Mouse (Mus musculus): ENCODE results near the gene 1700029H14Rik. TPM values are rescaled to one million over a fixed set of nuclear protein-coding genes. Genes with fewer than 3 reads are reported as not detected.

The 1700029H14Rik gene
- polyA plus RNA-seq (2015; fragmentation: Nextera tagmentation; extraction: Ambion mirVana) = not detected in 2 replicates

GRCm38 (mm10) chr8:13562118-13562517 lies at the start of gene 1700029H14Rik:
1700029H14Rik (minus strand) TSS chr8:13562461.
- no peak within 1 kb of the TSS for H3K9ac ChIP-seq
- H3K9me3 ChIP-seq = no peaks in the 10 kb centered on the region
- peak; percentile 33; the same call in 1 of the 2 replicates for ATAC-seq (ENCODE audit: borderline replicate concordance, extremely low read depth, low FRiP score, low TSS enrichment)
- 20% methylated on average over 13 of the region's 13 CpGs for WGBS
- no peaks in the 10 kb centered on the region for H3K27me3 ChIP-seq
- no peak within 1 kb of the TSS for H3K4me3 ChIP-seq
- no peak within 1 kb of the TSS for H3K27ac ChIP-seq
- 0 out of 2 replicates have a peak, but pooled peaks cover 3% of the 10 kb centered on the region for H3K4me1 ChIP-seq
- H3K4me2 ChIP-seq = no peak within 1 kb of the TSS
- H3K36me3 ChIP-seq = peaks cover 4% of the 10 kb centered on the region; the same call in 1 of the 2 replicates

- no peak overlapping the region for H3K9ac ChIP-seq
- no peaks in the 10 kb centered on the region for H3K27me3 ChIP-seq
- 0 out of 2 replicates have a peak, but pooled peaks cover 3% of the 10 kb centered on the region for H3K4me1 ChIP-seq
- no peak overlapping the region for H3K4me3 ChIP-seq
- peaks cover 23% of the 10 kb centered on the region for H3K36me3 ChIP-seq
- ATAC-seq (ENCODE audit: borderline replicate concordance, extremely low read depth, low FRiP score, low TSS enrichment) = no peak
- H3K4me2 ChIP-seq = no peak overlapping the region
- H3K27ac ChIP-seq = no peak overlapping the region
- H3K9me3 ChIP-seq = no peaks in the 10 kb centered on the region
- 72% methylated on average over 12 of the region's 12 CpGs for WGBS
These were observed 49.4 kb upstream of the 1700029H14Rik start for GRCm38 (mm10) chr8:13611702-13612101.

GRCm38 (mm10) chr8:13609971-13610370 lies 47.7 kb upstream of the 1700029H14Rik start:
- no peak for ATAC-seq (ENCODE audit: borderline replicate concordance, extremely low read depth, low FRiP score, low TSS enrichment)
- Histone ChIP-seq H3K36me3 (peaks cover 25% of the 10 kb centered on the region), H3K4me2 (no peak overlapping the region), H3K9ac (no peak overlapping the region), H3K4me1 (no peaks in the 10 kb centered on the region), H3K4me3 (no peak overlapping the region), H3K27ac (no peak overlapping the region), H3K27me3 (no peaks in the 10 kb centered on the region), H3K9me3 (no peaks in the 10 kb centered on the region)
- WGBS = 73% methylated on average over 5 of the region's 5 CpGs

GRCm38 (mm10) chr8:13608946-13609345 lies 46.7 kb upstream of the 1700029H14Rik start:
- Histone ChIP-seq H3K4me2 (no peak overlapping the region), H3K9ac (no peak overlapping the region), H3K36me3 (peaks cover 20% of the 10 kb centered on the region), H3K27ac (no peak overlapping the region), H3K4me1 (no peaks in the 10 kb centered on the region), H3K9me3 (no peaks in the 10 kb centered on the region), H3K4me3 (no peak overlapping the region), H3K27me3 (no peaks in the 10 kb centered on the region)
- 80% methylated on average over 6 of the region's 6 CpGs for WGBS
- no peak for ATAC-seq (ENCODE audit: borderline replicate concordance, extremely low read depth, low FRiP score, low TSS enrichment)

GRCm38 (mm10) chr8:13605920-13606480 lies 43.7 kb upstream of the 1700029H14Rik start:
- Histone ChIP-seq H3K4me3 (no peak overlapping the region), H3K36me3 (peaks cover 3% of the 10 kb centered on the region; the same call in 1 of the 2 replicates), H3K4me2 (no peak overlapping the region), H3K4me1 (no peaks in the 10 kb centered on the region), H3K9ac (no peak overlapping the region), H3K9me3 (no peaks in the 10 kb centered on the region), H3K27ac (no peak overlapping the region), H3K27me3 (no peaks in the 10 kb centered on the region)
- WGBS = 65% methylated on average over 7 of the region's 7 CpGs
- ATAC-seq (ENCODE audit: borderline replicate concordance, extremely low read depth, low FRiP score, low TSS enrichment) = no peak

- Histone ChIP-seq H3K27me3 (no peaks in the 10 kb centered on the region), H3K4me1 (no peaks in the 10 kb centered on the region), H3K4me3 (no peak overlapping the region), H3K4me2 (no peak overlapping the region), H3K9ac (no peak overlapping the region), H3K27ac (no peak overlapping the region), H3K9me3 (no peaks in the 10 kb centered on the region), H3K36me3 (peaks cover 9% of the 10 kb centered on the region; the same call in 1 of the 2 replicates)
- 65% methylated on average over 8 of the region's 8 CpGs for WGBS
- ATAC-seq (ENCODE audit: borderline replicate concordance, extremely low read depth, low FRiP score, low TSS enrichment) = no peak
These were observed 40.4 kb upstream of the 1700029H14Rik start for GRCm38 (mm10) chr8:13602621-13603020.

GRCm38 (mm10) chr8:13601166-13601565 lies 38.9 kb upstream of the 1700029H14Rik start:
- no peaks in the 10 kb centered on the region for H3K27me3 ChIP-seq
- peaks cover 15% of the 10 kb centered on the region; the same call in 1 of the 2 replicates for H3K36me3 ChIP-seq
- 58% methylated on average over 11 of the region's 11 CpGs for WGBS
- no peak overlapping the region for H3K4me3 ChIP-seq
- no peaks in the 10 kb centered on the region for H3K9me3 ChIP-seq
- H3K27ac ChIP-seq = 0 out of 2 replicates have a peak overlapping the region, but pooled peaks have one; percentile 14
- H3K9ac ChIP-seq = no peak overlapping the region
- no peaks in the 10 kb centered on the region for H3K4me1 ChIP-seq
- no peak for ATAC-seq (ENCODE audit: borderline replicate concordance, extremely low read depth, low FRiP score, low TSS enrichment)
- no peak overlapping the region for H3K4me2 ChIP-seq

GRCm38 (mm10) chr8:13600716-13601115 lies 38.5 kb upstream of the 1700029H14Rik start:
- Histone ChIP-seq H3K27me3 (no peaks in the 10 kb centered on the region), H3K4me2 (0 out of 2 replicates have a peak overlapping the region, but pooled peaks have one; percentile 5), H3K4me3 (no peak overlapping the region), H3K9me3 (no peaks in the 10 kb centered on the region), H3K27ac (0 out of 2 replicates have a peak overlapping the region, but pooled peaks have one; percentile 14), H3K9ac (no peak overlapping the region), H3K4me1 (no peaks in the 10 kb centered on the region), H3K36me3 (peaks cover 16% of the 10 kb centered on the region; the same call in 1 of the 2 replicates)
- 78% methylated on average over 10 of the region's 10 CpGs for WGBS
- ATAC-seq (ENCODE audit: borderline replicate concordance, extremely low read depth, low FRiP score, low TSS enrichment) = no peak

- H3K27me3 ChIP-seq = no peaks in the 10 kb centered on the region
- peak overlapping the region; percentile 14; the same call in 1 of the 2 replicates for H3K27ac ChIP-seq
- WGBS = 48% methylated on average over 7 of the region's 7 CpGs
- no peak overlapping the region for H3K4me3 ChIP-seq
- no peak overlapping the region for H3K9ac ChIP-seq
- ATAC-seq (ENCODE audit: borderline replicate concordance, extremely low read depth, low FRiP score, low TSS enrichment) = peak; percentile 33; the same call in 1 of the 2 replicates
- peak overlapping the region; percentile 5; the same call in 1 of the 2 replicates for H3K4me2 ChIP-seq
- H3K9me3 ChIP-seq = no peaks in the 10 kb centered on the region
- H3K36me3 ChIP-seq = peaks cover 15% of the 10 kb centered on the region; the same call in 1 of the 2 replicates
- H3K4me1 ChIP-seq = no peaks in the 10 kb centered on the region
These were observed 37.9 kb upstream of the 1700029H14Rik start for GRCm38 (mm10) chr8:13600204-13600603.

- H3K4me2 ChIP-seq = no peak overlapping the region
- no peaks in the 10 kb centered on the region for H3K4me1 ChIP-seq
- H3K4me3 ChIP-seq = no peak overlapping the region
- H3K27ac ChIP-seq = no peak overlapping the region
- H3K36me3 ChIP-seq = peaks cover 18% of the 10 kb centered on the region; the same call in 1 of the 2 replicates
- 88% methylated on average over 6 of the region's 6 CpGs for WGBS
- no peaks in the 10 kb centered on the region for H3K9me3 ChIP-seq
- H3K9ac ChIP-seq = no peak overlapping the region
- ATAC-seq (ENCODE audit: borderline replicate concordance, extremely low read depth, low FRiP score, low TSS enrichment) = no peak
- no peaks in the 10 kb centered on the region for H3K27me3 ChIP-seq
These were observed 35.5 kb upstream of the 1700029H14Rik start for GRCm38 (mm10) chr8:13597777-13598176.

GRCm38 (mm10) chr8:13595861-13596260 lies 33.6 kb upstream of the 1700029H14Rik start:
- no peak overlapping the region for H3K9ac ChIP-seq
- no peaks in the 10 kb centered on the region for H3K4me1 ChIP-seq
- no peak overlapping the region for H3K4me3 ChIP-seq
- H3K4me2 ChIP-seq = no peak overlapping the region
- WGBS = 88% methylated on average over 6 of the region's 6 CpGs
- no peaks in the 10 kb centered on the region for H3K9me3 ChIP-seq
- H3K27ac ChIP-seq = no peak overlapping the region
- peaks cover 18% of the 10 kb centered on the region; the same call in 1 of the 2 replicates for H3K36me3 ChIP-seq
- ATAC-seq (ENCODE audit: borderline replicate concordance, extremely low read depth, low FRiP score, low TSS enrichment) = no peak
- H3K27me3 ChIP-seq = no peaks in the 10 kb centered on the region

- no peaks in the 10 kb centered on the region for H3K4me1 ChIP-seq
- H3K27me3 ChIP-seq = no peaks in the 10 kb centered on the region
- peaks cover 18% of the 10 kb centered on the region; the same call in 1 of the 2 replicates for H3K36me3 ChIP-seq
- H3K4me3 ChIP-seq = no peak overlapping the region
- ATAC-seq (ENCODE audit: borderline replicate concordance, extremely low read depth, low FRiP score, low TSS enrichment) = no peak
- H3K4me2 ChIP-seq = no peak overlapping the region
- H3K9ac ChIP-seq = no peak overlapping the region
- no peak overlapping the region for H3K27ac ChIP-seq
- no peaks in the 10 kb centered on the region for H3K9me3 ChIP-seq
- 80% methylated on average over 11 of the region's 11 CpGs for WGBS
These were observed 32.6 kb upstream of the 1700029H14Rik start for GRCm38 (mm10) chr8:13594884-13595323.

Data from lung, embryonic 15.5 days (tissue).